Mouse (Mus musculus) hindlimb bud, embryonic 11.5 days (tissue): ENCODE results near the gene Vwce.

Source experiments
- DNase-seq: peaks from one replicate; pipeline ENCODE4 v3.0.0-alpha.2; 2012; ENCODE audit warnings: low read depth, low spot score; ENCODE audit errors: extremely low spot score

Vwce gene

GRCm38 (mm10) chr19:10640589-10641378 lies 6.8 kb downstream of the Vwce start:
- no peak for DNase-seq

DNA sequence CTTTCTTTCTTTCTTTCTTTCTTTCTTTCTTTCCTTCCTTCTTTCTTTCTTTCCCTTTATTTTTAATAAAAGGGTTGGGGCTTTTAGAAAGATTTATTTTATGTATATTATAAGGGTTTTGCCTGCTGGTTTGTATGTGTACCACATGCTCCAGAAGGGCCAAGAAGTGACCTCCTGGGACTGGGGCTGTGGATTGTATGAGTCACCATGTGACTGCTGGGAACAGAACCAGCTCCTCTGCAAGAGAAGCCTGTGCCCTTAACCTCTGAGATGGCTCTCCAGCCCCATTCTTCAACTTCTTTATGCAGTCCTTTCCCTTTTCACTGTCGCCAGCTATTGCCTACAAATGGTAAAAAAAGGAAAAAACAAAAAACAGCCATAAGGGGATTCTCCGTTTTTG lies 11.6 kb downstream of the Vwce start:
- DNase-seq: no peak

DNA sequence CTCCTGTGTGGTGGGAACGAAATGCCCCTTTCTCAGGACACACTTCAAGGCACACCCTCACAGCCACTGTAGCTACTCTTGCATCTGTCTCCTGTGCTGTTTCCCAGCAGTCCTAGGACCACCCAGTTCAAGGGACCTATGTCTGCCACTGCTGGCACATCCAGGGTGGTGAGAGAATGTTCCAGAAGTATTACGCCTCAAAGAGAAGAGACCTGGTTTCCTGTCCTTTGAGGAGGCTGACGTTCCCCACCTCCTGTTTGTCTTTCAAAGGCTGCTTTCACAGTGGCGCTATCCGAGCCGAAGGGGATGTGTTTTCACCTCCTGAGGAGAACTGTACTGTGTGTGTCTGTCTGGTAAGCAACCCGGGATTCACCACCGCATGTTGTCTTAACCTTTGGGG lies 14.1 kb downstream of the Vwce start:
- DNase-seq: no peak

DNA sequence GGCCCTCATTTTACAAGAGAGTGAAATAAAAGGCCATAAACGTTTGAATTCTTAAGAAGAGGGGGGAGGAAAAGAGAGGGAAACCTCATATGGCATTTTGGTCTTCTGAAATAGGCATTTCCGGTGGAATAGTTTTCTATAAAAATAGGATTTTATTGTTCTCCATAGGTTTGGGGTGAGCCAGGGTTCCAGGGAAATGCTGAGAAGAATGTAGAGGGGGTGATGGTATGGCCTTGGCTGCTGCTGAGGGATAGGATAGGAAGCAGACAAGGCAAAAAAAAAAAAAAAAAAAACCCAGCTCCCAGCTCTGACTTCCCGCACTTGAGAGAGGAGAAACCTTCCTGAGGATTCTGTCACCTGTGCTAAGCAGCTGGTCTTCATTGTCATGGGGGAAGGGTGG lies 22.0 kb downstream of the Vwce start:
- no peak for DNase-seq

DNA sequence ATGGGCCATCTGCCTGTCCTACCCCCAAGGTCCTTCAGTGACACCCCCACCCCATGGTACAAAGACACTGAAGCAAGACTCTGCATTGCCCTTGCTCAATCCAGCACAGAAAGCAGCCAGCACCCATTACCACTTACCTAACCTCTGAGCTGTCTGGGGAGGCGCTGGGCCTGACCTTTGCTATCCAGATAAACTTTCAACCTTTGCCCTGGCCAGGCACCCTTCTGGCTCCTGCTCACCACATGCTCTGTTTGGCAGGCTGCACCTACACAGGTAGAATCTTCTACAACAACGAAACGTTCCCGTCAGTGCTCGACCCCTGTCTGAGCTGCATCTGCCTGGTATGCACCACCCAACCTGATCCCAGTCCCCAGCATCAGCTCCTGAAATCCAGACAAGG lies 23.7 kb downstream of the Vwce start:
- DNase-seq: no peak

DNA sequence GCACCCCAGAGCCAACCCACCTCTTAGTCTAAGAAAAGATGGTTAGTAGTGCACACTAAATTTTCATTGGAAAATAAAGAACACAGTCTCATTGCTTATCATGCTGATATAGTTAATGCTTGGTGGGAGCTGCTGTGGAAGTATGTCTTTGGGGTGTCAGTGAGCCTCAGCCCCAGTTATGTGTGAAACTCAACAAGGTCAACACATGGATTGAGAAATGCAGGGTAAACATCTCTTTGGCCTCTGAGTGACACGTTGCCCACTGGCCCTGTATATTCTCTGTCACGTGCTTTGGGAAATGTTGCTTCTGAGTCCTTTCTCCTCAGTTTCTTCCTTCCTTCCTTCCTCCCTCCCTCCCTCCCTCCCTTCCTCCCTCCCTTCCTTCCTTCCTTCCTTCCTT lies 24.4 kb downstream of the Vwce start:
- no peak for DNase-seq

DNA sequence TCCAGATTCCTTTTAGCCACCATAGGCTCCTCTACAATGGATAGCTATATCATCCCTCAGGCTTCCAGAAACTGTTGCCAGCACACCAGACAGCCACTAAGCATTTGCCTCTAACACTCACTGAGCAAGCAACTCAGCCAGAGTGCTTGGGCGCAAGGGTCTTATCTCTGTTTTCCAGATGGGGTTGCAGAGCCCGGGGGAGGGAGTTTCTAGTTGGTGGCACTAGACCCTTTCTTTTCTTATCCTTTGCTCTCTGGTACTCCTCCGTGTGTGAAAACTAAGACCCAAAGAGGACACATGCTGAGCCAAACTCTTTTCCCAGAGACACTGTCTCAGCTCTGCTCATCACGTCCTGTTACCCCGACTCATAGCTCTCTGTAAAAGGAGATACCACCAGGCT lies 27.4 kb downstream of the Vwce start:
- no peak for DNase-seq

DNA sequence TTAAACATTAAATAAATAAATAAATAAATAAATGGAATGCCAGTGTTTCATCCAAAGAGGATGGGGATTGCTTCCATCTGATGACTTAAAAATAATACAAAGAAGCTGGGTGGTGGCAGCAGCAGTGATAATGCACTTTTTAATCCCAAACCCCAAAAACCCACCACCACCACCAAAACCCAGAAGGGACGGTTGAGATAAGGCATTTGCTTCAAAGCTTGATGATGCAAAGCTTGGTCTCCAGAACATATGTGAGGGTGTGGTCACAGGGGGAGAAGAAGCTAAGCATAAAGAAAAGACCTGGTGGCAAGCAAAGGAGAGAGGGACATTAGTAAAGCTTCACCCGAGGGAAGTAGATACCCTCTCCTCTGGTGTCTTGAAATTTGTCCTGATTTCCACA lies 27.9 kb downstream of the Vwce start:
- DNase-seq: no peak

GRCm38 (mm10) chr19:10662665-10663064 lies 28.7 kb downstream of the Vwce start:
- DNase-seq: no peak

DNA sequence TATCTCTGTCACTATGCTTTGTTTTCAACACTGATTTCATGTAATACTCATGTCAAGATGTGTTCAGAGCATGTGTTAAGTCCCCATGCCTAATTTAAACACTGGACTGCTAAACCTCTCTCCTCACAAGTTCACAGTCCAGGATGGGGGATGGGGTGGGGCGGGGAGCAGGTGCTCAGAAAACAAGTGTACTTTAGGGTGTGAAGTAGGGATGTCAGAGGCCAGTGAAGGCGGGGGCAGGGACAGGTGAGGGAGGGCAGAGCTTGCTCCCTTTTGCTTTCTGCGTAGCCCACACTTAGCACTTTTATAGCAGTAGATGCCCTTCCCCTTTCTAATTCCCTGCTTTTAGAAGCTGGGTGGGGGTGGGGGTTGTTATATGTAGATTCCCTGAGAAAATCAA lies 31.1 kb downstream of the Vwce start:
- no peak for DNase-seq

GRCm38 (mm10) chr19:10665499-10665898 lies 31.5 kb downstream of the Vwce start:
- DNase-seq: peak; percentile 35

GRCm38 (mm10) chr19:10671319-10671718 lies 37.3 kb downstream of the Vwce start:
- DNase-seq: no peak

DNA sequence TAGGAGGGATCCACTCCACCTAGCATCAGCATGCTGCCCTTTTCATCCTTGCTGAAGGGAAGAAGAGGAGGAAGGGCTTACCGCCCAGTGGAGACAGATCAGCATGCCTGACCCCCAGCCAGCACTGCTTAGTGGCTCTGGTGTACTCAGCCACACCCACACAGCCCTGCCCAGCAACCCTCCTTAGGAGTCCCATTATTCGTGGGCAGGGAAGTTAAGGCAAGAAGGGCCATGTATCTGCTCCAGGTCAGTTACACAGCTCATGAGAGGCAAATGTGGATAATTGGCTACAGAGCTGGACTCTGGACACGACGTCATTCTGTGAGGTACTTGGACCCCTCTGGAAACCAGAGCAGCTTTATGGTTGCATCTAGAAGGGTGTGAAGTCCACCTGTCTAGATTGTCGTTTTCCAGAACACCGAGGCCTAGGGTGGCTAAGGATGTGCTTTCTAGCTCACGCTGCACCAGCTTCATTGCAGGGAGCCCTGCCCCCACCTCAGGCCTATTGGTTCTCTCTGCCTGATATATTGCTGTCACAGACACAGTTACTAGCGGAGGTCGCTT lies 37.9 kb downstream of the Vwce start:
- DNase-seq: no peak

DNA sequence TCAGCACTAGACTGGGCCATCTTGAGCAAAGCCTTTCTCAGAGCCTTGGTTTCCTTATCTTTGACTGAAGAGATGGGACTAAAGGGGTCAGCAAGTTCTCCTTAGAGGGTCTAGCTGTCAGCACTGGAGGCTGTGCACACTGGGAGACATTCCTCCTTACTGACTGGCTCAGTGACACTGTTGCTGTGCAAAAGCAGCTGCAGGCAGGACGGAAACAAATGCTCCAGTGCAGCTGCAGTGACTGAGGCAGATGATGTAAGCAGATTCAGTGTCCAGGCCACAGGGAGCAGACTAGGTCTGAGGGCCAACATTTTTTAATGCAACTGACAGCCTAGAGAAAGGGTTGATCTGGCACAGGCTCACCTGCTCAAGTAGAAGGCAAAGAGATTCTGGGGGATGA lies 39.3 kb downstream of the Vwce start:
- no peak for DNase-seq

DNA sequence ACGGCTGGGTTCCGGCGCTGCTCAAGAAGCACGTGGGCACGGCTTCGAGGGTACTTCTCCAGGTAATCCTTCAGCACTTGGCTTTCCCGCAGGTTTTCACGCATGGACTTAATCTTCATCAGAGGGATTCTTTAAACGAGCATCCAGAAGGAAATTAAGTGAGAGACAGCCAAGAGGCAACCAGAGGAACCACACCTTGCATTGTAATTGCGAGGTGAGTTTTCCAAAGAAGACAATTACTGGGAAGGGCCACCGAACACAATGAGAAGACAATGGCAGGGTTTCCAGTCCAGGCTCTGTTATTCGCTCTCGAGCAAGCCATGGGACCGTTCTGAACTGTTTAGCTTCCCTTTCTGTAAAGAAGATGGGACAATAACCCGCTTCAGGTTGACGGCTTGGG lies 42.6 kb downstream of the Vwce start:
- DNase-seq: no peak

- peak; percentile 47 for DNase-seq
These were observed 44.1 kb downstream of the Vwce start, which contains the start of gene Pga5 for GRCm38 (mm10) chr19:10677915-10678771. Gene Pga5, minus strand, starts transcription at chr19:10678071.

DNA sequence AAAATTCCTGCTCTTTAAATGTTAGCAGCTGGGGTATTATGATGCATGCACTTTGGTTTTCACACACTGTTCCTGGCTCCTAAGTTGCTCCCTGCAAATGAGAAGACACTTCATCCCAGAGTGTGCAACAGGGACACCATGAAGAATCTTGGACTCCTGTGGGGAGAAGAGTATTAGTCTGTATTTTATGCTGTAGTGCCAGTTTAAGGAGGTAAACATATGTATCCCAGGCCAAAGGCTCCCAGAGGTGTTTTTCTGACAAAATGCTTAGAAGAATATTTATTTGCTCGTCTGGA lies 44.7 kb downstream of the Vwce start:
- DNase-seq: no peak

DNA sequence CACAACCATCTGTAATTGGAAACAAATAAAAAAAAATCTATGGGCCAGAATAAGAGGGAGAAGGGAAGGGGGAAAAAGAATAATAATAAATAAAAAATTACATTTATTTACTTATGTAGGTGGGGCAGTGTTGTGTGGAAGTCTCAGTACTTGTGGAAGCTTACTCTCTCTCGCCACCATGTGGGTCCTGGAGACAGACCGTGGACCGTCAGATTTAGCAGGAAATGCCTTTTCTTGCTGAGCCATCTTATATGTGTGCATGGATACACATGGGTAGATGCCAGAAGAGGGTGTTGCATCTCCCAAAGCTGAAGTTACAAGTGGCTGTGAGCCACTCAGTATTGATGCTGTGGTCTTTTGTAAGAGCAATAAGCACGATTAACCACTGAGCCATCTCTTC lies 47.6 kb downstream of the Vwce start:
- no peak for DNase-seq

DNA sequence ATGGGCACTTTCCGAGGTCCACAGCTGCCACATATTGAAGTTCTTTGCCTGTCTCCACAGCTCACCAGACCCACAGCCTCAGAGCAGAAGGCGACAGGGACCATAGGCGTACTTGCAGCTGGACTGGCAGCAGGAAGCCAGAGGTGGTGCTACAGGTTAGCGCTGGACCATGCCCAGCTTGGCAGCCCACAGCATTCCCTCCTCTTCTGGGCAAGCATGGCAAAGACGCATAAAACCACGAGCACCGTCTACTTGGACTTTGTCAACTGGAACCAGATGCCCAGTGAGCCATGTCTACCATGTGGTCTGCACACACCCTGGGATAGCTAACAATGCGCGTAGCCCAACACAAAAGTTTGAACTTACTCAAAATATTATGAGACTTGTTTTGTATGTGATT lies 51.1 kb downstream of the Vwce start:
- no peak for DNase-seq

DNA sequence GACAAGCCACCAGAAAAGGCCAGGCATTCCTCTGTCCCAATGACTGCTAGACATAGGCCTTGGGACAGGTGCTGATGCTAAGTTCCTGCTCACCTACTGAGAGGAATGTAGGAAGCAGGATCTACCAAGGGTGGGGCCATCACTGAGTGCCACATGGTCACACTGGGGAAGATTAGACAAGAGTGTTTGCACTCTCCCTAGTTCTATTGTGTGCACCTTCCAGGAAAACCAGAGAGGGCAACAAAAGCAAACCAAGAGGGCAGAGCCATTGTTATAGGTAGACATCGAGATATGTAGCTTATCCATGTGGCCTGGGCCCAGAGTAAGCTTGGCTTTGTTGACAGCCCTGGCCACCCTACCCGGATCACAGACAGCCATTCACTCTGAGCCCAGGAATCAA lies 51.7 kb downstream of the Vwce start:
- DNase-seq: no peak

DNA sequence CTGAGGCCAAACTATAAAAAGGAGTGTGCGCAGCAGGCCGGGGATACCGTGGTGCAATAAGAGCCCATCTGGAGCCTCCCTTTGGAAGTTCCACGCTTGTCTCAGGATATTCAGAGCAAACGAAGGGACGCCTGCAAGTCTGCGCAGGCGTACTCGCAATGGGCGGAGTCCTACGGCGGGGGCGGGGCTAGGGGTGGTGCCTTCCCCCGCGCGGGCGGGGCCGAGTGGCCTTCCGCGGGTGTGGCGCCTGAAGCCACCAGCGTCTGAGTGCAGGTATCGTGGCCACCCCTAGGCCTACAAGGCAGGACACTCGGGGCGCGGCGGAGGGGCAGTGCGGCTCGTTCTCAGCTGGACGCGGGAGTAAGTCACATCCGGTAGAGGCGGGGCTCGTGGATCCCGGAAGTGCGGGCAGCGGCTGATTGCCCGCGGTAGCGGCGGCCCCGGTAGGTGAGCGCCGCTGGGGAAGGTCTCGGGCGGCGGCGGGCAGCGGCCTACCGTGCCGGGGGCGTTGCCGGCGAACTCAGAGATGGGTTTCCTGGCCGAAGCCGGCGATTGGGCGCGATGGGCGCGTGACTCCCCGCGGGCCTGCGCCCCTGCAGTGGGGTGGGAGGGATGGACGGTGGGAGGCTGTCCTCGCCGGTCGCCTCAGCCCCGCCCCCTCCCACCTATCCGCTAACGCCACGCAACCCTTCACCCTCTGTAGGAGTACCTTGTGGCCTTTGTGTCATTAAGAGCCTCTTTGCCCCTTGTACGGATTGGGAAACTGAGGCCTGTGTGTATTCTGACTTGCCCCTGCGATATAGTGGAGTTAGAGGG lies 54.7 kb downstream of the Vwce start, which contains the start of gene Vps37c:
TSS of gene Vps37c (plus strand) at position 199 of the 816 bp plus-strand sequence.
- peak; percentile 71 for DNase-seq
